Mouse (Mus musculus) neural tube, embryonic 11.5 days (tissue): ENCODE data around the gene Kcnh1. TPM values are rescaled to one million over a fixed set of nuclear protein-coding genes. Genes with fewer than 3 reads are reported as not detected.

Experiments
- ATAC-seq: fragments of 200-750 bp; cut with Nextera tagmentation; 2 replicates; pipeline ENCODE4 v1.8.0; 2017; ENCODE audit warnings: moderate number of reproducible peaks, mild to moderate bottlenecking, moderate TSS enrichment, moderate library complexity; ENCODE audit not compliant: insufficient read depth, low FRiP score, low TSS enrichment
- DNase-seq: peaks from one replicate; pipeline ENCODE4 v3.0.0-alpha.2; 2015; ENCODE audit warnings: low spot score
- H3K27ac ChIP-seq: fragments of 300-500 bp; sonication (generic); 2 replicates; pipeline ENCODE4 v1.5.1; 2014; ENCODE audit warnings: low read depth, mild to moderate bottlenecking, low read length
- H3K27me3 ChIP-seq: fragments of 300-500 bp; sonication (generic); 2 replicates; pipeline ENCODE4 v1.6.1; 2014; ENCODE audit warnings: mild to moderate bottlenecking, low read length, mixed read lengths; ENCODE audit not compliant: control insufficient read depth, insufficient read depth
- H3K36me3 ChIP-seq: fragments of 300-500 bp; sonication (generic); 2 replicates; pipeline ENCODE4 v1.6.1; 2014; ENCODE audit warnings: mild to moderate bottlenecking, low read length, moderate library complexity, mixed read lengths; ENCODE audit not compliant: control insufficient read depth, insufficient read depth
- H3K4me1 ChIP-seq: fragments of 300-500 bp; sonication (generic); 2 replicates; pipeline ENCODE4 v1.6.1; 2014; ENCODE audit warnings: low read length, mixed read lengths; ENCODE audit not compliant: control insufficient read depth, insufficient read depth
- H3K4me2 ChIP-seq: fragments of 300-500 bp; sonication (generic); 2 replicates; pipeline ENCODE4 v1.6.1; 2014; ENCODE audit warnings: low read depth, mild to moderate bottlenecking, moderate library complexity
- H3K4me3 ChIP-seq: fragments of 300-500 bp; sonication (generic); 2 replicates; pipeline ENCODE4 v1.5.1; 2014; ENCODE audit warnings: low read depth, low read length
- H3K9ac ChIP-seq: fragments of 300-500 bp; sonication (generic); 2 replicates; pipeline ENCODE4 v1.6.1; 2014; ENCODE audit warnings: mild to moderate bottlenecking, low read length
- H3K9me3 ChIP-seq: fragments of 300-500 bp; sonication (generic); 2 replicates; pipeline ENCODE4 v1.6.1; 2016; ENCODE audit warnings: low read length; ENCODE audit not compliant: control insufficient read depth
- WGBS: fragments of 180-500 bp; shearing (Covaris S2); extraction: QIAGEN DNeasy Blood & Tissue Kit; methylation state at CpG from one replicate; pipeline ENCODE4 v1.1.7; 2014; 5-methylcytosine and 5-hydroxymethylcytosine counted together
- polyA plus RNA-seq: library from polyadenylated mRNA; unstranded; fragments of >200 nt; fragmentation: Nextera tagmentation; extraction: Ambion mirVana; gene quantifications from 2 replicates; pipeline ENCODE4 v1.2.1, GENCODE M21; 2014

The Kcnh1 gene
- polyA plus RNA-seq, 1 experiment from 2014 or later: 1.0 TPM

DNA sequence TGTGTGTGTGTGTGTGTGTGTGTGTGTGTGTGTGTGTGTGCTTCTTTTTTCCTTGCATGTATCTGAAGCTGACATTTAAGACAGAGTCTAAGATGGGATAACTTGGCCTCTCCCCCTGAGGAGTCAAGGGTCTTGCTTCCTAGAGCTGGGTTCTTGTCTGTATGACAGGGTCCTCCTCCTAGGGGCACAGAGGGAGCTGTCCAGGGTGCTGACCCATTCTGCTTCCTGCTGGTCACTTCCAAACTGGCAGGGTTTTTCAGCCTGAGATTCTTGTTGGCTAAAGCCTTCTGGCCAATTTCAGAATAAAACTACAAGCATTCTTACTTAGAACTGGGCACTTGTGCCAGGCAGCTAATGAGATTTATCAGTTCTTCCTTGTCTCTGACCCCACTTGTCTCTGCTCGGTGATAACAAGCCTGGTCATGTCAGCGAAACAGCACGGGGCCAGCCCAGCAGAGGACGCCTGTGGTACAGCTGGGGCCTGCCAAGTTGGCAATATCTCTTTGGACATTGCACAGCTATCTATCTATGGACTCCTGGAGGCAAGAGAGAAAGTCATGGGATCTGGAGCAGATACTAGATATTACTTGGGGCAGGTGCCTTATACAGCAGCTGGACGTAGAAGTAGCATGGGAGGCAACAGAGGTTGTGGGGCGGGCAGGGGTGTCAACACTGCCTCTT is 267.1 kb downstream of the Kcnh1 start:
- Histone ChIP-seq H3K4me2 (no peak overlapping the region), H3K9me3 (no peaks in the 10 kb centered on the region), H3K36me3 (no peaks in the 10 kb centered on the region), H3K4me3 (no peak overlapping the region), H3K27me3 (no peaks in the 10 kb centered on the region), H3K9ac (no peak overlapping the region), H3K4me1 (no peaks in the 10 kb centered on the region), H3K27ac (no peak overlapping the region)
- WGBS: 81% methylated on average over 6 of the region's 6 CpGs
- no peak for ATAC-seq
- peak; percentile 63 for DNase-seq

DNA sequence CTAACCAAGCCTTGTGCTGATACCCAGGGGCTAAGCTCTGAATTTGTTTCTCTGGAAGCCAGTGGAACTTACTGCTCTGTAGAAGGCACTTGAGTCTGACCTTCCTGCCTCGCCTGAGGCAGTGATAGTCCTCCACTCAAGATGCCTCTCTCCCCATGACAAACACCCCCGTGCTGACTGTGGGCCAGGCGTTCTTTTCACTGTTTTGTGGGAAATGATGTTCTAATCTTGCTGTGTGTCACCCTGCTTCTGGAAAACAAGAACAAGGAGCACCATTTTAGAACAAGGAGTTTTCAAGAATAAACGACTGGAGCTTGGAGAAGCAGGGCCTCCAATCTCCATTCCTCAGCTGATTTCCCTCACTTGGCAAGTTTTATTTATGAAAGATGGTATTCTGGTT is 273.2 kb downstream of the Kcnh1 start:
- Histone ChIP-seq H3K4me2 (no peak overlapping the region), H3K27me3 (no peaks in the 10 kb centered on the region), H3K27ac (no peak overlapping the region), H3K4me3 (no peak overlapping the region), H3K36me3 (no peaks in the 10 kb centered on the region), H3K4me1 (no peaks in the 10 kb centered on the region), H3K9me3 (no peaks in the 10 kb centered on the region), H3K9ac (no peak overlapping the region)
- WGBS: 78% methylated on average over 4 of the region's 4 CpGs
- DNase-seq (no peak), ATAC-seq (no peak)

DNA sequence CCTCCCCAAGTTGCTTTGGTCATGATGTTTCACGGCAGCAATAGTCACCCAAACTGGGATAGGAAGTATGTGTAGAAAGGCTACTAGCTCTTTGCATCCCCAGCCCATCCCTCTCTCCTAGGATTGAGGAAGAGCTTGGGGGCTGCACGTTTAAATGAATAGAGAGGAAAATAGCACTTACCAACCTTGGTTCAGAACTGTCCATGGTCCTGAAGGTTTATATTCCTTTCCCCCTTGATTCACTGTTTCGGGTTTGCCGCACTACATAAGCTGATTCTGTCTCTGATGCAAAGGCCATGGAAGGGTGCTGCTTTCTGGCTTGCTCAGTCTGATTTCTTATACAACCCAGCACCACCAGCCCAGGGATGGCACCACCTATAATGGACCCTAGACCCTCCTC is 281.8 kb downstream of the Kcnh1 start:
- Histone ChIP-seq H3K4me3 (no peak overlapping the region), H3K36me3 (no peaks in the 10 kb centered on the region), H3K4me2 (no peak overlapping the region), H3K9me3 (no peaks in the 10 kb centered on the region), H3K9ac (no peak overlapping the region), H3K27ac (no peak overlapping the region), H3K4me1 (no peaks in the 10 kb centered on the region), H3K27me3 (no peaks in the 10 kb centered on the region)
- no peak for DNase-seq
- ATAC-seq: no peak
- 66% methylated on average over 4 of the region's 4 CpGs for WGBS

DNA sequence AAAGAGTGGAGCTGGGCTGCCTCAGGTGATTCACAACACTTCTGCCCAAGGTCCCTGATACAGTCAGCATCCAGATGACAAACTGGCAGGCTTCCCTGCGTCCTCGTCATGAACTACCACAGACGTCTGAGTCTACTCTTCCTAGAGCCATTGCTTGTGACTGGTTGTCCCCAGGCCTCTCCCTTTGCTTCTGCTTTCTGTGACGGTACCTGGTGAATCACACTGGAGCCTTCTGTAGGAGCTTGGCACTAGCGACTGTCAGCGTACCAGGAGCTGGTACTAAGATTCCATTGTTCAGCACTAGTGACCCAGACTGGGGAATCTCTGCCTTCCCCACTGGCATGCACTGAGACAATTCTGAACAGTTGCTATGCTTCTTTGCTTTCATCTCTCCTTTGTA is 282.6 kb downstream of the Kcnh1 start:
- 90% methylated on average over 6 of the region's 6 CpGs for WGBS
- no peak for DNase-seq
- H3K9me3 ChIP-seq: no peaks in the 10 kb centered on the region
- no peaks in the 10 kb centered on the region for H3K27me3 ChIP-seq
- H3K4me3 ChIP-seq: no peak overlapping the region
- H3K4me2 ChIP-seq: no peak overlapping the region
- no peaks in the 10 kb centered on the region for H3K36me3 ChIP-seq
- H3K27ac ChIP-seq: no peak overlapping the region
- no peak for ATAC-seq
- no peak overlapping the region for H3K9ac ChIP-seq
- H3K4me1 ChIP-seq: no peaks in the 10 kb centered on the region

DNA sequence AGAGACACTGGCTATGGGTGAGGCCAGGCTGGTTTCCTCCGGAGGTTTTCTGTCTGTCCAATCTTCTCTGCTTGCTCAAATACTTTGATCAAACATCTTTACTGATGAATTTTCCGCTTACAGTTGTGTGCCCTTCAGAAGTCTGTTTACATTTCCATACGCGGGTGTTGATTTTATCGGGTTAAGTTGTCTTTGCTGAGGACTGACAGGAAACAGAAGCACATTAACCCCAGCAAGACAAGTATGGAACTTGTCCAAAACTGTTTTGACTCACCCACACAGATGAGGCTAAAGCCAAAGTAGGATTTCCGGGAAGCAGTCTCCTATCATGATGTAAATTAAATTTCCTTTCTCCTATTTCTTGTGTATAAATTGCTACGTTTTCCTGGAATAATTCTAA is 286.1 kb downstream of the Kcnh1 start:
- no peaks in the 10 kb centered on the region for H3K9me3 ChIP-seq
- H3K4me2 ChIP-seq: no peak overlapping the region
- no peak overlapping the region for H3K4me3 ChIP-seq
- no peaks in the 10 kb centered on the region for H3K27me3 ChIP-seq
- H3K36me3 ChIP-seq: no peaks in the 10 kb centered on the region
- no peak for ATAC-seq
- no peak overlapping the region for H3K27ac ChIP-seq
- WGBS: 75% methylated on average over 7 of the region's 7 CpGs
- H3K9ac ChIP-seq: no peak overlapping the region
- no peak for DNase-seq
- no peaks in the 10 kb centered on the region for H3K4me1 ChIP-seq

DNA sequence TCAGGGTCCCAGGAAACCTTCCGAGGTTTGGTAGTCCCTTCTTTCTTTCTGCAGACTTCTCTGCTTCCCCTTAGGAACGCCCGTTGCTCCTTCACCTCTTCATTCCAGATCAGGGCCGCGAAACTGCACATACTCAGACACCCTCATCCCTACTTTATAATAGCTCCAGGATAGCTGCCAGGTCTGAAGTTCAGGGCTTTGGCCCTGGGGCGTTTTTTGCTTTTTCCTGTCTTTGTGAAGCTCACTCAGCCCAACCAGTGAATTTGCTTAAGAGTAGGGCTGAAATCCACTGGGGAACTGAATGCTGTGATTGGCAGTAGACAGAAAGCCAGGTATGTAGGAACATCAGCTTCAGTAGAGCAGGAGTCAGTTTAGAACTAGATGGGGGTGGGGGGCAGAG is 287.0 kb downstream of the Kcnh1 start:
- no peak overlapping the region for H3K27ac ChIP-seq
- DNase-seq (no peak), ATAC-seq (no peak)
- H3K4me3 ChIP-seq: no peak overlapping the region
- no peaks in the 10 kb centered on the region for H3K36me3 ChIP-seq
- H3K27me3 ChIP-seq: no peaks in the 10 kb centered on the region
- no peak overlapping the region for H3K9ac ChIP-seq
- H3K4me2 ChIP-seq: no peak overlapping the region
- H3K4me1 ChIP-seq: no peaks in the 10 kb centered on the region
- H3K9me3 ChIP-seq: no peaks in the 10 kb centered on the region
- WGBS: 81% methylated on average over 6 of the region's 6 CpGs

DNA sequence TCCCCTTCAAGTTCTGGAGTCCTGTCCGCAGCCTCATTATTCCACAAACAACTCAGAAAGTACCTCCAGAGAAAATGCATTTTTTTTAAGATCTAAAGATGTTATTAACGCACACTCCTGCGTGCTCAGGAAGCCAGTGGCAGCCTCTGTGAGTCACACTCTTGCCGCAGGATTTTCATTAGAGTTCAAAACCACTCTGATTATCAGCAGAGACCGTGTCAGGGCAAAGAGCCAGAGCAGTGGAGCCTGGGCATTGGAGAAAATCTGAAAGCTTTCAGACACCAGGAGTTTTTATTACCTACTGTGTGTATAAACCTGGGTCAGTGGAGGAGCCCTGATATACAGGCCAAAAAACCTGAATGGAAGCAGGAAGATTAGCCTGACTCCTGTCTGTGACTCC is 287.6 kb downstream of the Kcnh1 start:
- no peak overlapping the region for H3K4me2 ChIP-seq
- H3K9me3 ChIP-seq: no peaks in the 10 kb centered on the region
- WGBS: 91% methylated on average over 5 of the region's 5 CpGs
- no peaks in the 10 kb centered on the region for H3K36me3 ChIP-seq
- ATAC-seq: no peak
- H3K27ac ChIP-seq: no peak overlapping the region
- no peak for DNase-seq
- no peak overlapping the region for H3K9ac ChIP-seq
- H3K4me3 ChIP-seq: no peak overlapping the region
- no peaks in the 10 kb centered on the region for H3K4me1 ChIP-seq
- H3K27me3 ChIP-seq: no peaks in the 10 kb centered on the region

DNA sequence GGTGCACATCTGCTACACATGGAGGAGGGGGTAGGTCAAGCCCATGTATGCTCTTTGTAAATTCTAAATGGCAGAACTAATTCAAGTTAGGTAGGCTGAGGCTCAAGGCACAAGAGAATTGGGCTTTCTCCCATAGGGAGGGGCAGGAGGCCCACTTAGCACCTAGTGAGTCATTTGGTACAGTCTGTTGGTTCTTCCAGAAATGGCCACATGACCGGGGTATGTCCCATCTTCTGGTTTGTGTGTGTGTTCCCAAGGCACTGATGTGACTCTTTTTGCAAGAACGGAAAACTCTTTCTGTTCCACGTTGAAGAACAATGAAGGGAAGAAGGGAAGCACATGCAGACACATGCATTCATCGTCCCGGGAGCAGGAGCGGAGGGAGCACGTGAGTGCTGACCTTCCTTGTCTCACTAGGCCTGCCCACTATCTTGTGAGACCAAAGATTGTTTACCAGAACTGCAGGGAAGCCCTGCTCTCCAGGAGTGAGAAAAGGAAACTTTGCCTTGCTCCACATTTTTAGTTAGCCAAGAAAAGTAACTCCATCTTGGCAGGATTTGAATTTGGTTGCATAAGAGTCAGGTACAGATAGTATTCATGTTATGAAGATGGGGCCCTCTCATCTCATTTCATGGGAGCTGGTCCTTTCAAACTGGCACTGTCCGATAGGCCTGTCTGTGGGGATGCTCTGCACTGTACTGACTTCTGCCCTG is 289.7 kb downstream of the Kcnh1 start:
- 76% methylated on average over 8 of the region's 8 CpGs for WGBS
- no peak overlapping the region for H3K4me2 ChIP-seq
- no peak for ATAC-seq

DNA sequence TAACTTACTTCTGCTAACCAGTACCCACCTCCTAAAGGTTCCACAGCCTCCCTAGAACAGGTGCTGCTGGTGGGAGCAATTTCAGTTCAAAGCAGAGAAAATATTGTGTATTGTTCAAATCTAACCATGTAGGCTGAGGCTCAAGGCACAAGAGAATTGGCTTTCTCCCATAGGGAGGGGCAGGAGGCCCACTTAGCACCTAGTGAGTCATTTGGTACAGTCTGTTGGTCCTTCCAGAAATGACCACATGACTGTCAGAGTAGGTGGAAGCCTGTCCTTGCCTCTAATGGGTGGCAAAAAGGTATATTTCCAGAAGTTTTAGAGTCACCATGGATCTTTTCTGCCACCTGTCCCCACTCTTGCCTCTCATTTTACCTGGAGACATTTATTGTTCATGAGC is 290.9 kb downstream of the Kcnh1 start:
- DNase-seq (no peak), ATAC-seq (no peak)
- Histone ChIP-seq H3K4me1 (no peaks in the 10 kb centered on the region), H3K27ac (no peak overlapping the region), H3K9ac (no peak overlapping the region), H3K9me3 (no peaks in the 10 kb centered on the region), H3K4me2 (no peak overlapping the region), H3K36me3 (no peaks in the 10 kb centered on the region), H3K27me3 (no peaks in the 10 kb centered on the region), H3K4me3 (no peak overlapping the region)

More for the DNA sequence above, 289.7 kb downstream of the Kcnh1 start:
- no peaks in the 10 kb centered on the region for H3K27me3 ChIP-seq
- H3K27ac ChIP-seq: no peak overlapping the region
- no peaks in the 10 kb centered on the region for H3K4me1 ChIP-seq
- H3K36me3 ChIP-seq: no peaks in the 10 kb centered on the region
- no peak overlapping the region for H3K4me3 ChIP-seq
- H3K9ac ChIP-seq: no peak overlapping the region
- no peak for DNase-seq
- H3K9me3 ChIP-seq: no peaks in the 10 kb centered on the region
